Mouse (Mus musculus): Measurements from ENCODE around the gene Eif2b2.
A peak's percentile ranks its signal among the peaks of the same experiment; 100 is the strongest.

Gene Eif2b2

DNA sequence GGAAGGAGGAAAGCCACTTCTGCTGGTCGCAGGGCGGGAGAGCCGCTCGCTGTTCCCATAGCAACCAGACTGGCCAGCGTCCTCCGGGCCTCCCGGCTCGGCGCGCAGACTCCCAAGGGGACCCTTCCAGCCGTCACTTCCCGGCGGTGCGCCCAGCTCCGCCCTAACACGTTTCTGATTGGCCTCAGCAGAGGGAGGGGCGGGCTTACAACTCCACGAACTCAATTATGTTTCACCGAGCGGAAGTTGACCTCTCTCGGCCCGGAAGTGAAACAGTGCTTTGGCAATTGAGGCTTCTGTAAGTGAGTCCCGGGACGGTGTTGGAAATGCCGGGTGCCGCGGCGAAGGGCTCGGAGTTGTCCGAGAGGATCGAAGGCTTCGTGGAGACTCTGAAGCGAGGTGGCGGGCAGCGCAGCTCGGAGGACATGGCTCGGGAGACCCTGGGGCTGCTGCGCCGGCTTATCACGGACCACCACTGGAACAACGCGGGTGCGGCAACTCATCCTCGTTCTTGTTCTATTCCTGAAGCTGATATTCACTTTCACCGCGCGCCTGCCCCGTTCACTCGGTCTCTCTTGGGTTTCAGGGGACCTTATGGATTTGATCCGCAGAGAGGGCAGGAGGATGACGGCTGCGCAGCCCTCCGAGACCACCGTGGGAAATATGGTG, at the start of gene Eif2b2:
Eif2b2 (plus strand) TSS at position 246 of the 669 bp plus-strand sequence.
- peak; percentile 98 for DNase-seq

GRCm38 (mm10) chr12:85169877-85170276, 49.4 kb upstream of the Eif2b2 start:
- DNase-seq = no peak

DNA sequence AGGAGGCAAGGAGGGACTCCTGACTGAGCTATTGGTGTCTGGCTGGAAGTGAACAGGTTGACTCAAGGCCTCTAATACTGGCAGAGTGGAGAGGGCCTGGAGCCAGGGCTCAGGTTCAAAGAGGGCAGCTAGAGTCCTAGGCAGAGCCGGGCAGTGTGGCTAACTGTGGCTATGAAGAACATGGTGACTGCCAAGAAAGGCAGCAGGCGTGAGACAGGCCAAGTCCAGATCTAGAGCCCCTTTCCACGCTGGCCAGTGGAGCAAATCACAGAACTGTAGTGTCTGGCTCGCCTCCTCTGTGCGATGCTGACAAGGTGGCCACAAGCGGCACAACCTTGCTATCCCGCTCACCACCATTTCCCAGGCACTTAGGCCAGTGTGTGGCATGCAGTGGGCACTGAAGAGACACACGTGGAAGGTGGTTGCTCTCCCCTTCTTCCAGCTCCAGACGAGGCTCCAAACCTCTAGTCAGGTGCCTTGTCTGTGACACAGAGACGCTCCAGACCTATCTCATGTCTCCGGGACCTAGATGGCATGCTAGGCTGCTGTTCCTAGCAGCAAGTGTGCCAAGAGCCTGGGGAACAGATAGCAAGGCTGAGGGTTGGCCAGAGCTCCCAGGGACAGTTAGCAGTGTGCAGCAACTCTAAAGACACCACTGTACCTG, 48.9 kb upstream of the Eif2b2 start:
- DNase-seq = peak; percentile 67

DNA sequence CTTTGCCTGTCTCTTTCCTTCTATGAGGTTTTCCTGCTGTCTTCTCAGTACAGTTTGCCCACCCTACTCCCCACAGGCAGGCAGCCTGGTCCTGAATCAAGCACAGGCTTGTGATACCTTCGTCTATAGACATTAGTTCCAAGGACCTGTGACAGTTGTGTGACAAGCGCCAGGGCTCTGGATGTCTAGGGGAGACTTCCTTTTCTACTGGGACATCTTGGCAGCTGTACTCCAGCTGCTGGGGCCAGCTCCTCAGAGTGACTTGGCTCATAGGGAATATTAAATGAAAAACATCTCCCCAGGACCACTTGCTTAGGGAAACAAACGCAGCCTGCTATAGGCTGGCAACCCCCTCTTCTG, 48.4 kb upstream of the Eif2b2 start:
- no peak for DNase-seq

DNA sequence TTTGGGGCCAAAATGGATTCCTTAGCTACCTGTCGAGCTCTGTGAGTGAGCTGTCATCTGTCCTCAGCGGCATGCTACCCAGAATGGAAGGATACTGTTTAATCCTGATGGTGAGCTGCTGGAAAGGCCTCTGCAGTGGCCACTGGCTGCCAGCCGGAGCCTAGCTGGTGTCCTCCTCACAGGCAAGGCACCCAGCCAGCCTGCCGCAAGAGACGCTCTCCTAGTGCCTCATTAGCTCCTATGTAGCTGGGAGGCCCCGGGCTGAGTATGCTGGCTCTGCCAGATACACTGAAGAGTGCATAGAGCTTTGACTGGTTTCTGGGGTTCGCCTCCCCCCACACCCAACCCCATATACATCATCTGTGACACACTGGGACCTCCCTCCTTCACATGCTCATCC, 45.3 kb upstream of the Eif2b2 start:
- no peak for DNase-seq

GRCm38 (mm10) chr12:85175087-85175675, 44.1 kb upstream of the Eif2b2 start:
- no peak for DNase-seq

- DNase-seq = no peak
Observed at GRCm38 (mm10) chr12:85175926-85176845, 43.1 kb upstream of the Eif2b2 start.

DNA sequence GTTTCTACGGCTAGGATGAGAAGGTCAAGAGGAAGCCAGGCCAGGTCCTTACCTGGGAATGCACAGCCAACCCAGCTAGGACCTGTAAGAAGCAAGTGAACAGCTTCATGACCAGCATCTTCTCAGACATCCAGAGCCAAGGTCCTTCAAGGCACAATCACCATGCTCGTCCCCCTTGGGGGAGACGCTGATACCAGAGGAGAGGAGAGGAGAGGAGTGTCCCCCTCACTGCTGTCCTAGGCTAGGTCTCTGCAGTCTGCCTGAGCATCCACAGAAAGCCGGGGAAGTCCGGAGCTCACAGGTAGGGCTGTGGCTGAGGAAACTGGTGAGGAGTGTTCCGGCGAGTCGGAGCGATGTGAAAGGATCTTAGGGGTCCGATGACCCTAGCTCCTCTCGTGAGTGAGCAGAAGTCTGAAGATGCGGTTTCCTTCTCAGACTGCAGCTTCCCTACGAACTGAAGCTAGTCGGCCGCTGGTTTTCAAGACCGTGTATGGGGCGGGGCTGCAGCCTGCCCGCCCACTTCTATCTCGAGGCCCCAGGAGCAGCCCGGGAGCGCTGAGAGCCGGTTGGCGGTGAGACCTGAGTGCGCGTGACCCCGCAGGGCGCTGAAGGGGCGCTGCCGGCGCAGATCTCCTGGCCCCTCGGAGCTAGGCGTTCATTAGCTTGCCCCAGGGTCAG, 42.3 kb upstream of the Eif2b2 start:
- no peak for DNase-seq

GRCm38 (mm10) chr12:85177740-85178239, 41.5 kb upstream of the Eif2b2 start, which contains the start of gene Pgf:
Gene Pgf, minus strand, starts transcription at chr12:85177790.
- DNase-seq = no peak

GRCm38 (mm10) chr12:85178294-85178693, 41.0 kb upstream of the Eif2b2 start:
- DNase-seq = no peak

DNA sequence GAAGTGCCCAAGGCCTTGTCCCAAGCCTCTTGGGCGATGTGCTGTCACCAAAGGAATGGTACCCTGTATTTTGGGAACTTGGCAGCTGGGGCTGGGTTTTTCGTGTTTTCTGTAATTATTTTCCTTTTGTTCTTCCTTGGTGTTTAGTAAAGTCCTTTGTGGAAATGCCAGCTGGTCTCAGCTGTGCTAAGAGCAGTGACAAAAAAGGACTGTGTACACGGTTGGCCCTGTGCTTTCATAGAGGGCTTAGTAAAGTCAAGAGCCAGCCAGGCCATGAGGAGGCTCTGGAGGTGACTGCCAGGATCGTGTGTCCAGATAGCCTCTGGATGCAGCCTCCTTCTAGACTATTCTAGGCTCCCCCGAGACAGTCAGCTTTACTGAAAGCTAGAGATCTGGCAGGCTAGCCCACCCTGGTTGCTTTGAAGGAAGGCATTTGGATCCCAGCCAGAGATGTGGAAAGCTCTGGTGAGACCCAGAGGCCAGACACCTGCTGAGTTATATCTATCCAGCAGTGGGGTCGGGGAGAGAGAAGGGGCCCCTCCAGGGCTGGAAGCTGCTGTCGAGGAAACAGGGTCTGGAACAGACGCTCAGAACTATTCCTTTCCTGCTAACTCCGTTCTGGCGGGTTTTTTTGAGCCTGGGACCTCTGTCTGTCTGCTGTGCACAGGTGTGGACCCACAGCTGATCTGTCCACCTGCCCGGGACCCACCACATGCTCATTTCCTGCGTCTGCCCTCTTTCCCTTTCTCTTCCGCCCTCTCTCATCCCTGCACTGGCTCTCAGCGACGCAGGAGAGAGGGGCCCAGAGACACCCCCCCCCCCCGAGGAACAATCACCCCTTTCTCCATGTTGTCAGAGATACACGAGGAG, 37.6 kb upstream of the Eif2b2 start:
- DNase-seq = no peak

- DNase-seq = no peak
Observed at GRCm38 (mm10) chr12:85182345-85182643, 37.0 kb upstream of the Eif2b2 start.

DNA sequence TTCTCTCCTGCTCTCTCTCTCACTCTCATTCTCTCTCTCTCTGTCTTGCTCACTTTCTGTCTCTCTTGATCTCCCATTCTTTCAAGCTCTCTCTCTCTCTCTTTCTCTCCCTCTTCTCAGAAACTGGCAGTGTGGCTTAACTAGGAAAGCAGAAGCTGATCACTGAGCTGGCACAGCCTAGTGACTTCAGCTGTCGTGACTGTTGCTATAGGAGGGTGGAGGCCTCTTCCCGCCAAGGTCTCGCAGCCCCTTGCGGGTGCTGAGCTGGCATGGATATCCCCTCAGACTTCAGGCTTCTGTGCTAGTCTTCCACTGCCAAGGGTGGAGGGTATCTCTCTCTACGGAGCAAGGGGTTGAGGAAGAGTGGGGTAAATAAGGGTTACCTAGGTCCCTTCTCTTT, 36.4 kb upstream of the Eif2b2 start:
- DNase-seq = no peak

GRCm38 (mm10) chr12:85184118-85184517, 35.2 kb upstream of the Eif2b2 start:
- no peak for DNase-seq

- no peak for DNase-seq
Observed at GRCm38 (mm10) chr12:85185810-85186209, 33.5 kb upstream of the Eif2b2 start.

DNA sequence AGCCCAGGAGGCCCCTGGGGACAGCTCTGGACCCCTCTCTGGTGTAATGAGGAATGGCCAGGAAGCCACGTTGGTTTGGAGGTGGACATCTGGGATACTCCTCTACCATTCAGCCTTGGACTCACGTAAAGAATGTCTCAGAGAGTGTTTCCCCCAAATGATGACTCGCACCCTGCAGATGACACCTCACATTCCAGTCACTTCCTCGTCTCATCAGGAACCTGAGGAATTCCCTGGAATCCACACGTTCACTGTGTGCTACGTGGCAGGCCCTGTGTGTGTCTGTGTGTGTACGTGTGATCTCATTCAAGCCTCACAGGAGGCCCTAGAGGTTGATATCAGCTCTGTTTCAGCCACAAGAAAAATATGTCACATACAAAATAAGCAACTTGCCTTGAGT, 32.9 kb upstream of the Eif2b2 start:
- no peak for DNase-seq

- DNase-seq = no peak
Observed at GRCm38 (mm10) chr12:85190290-85190689, 29.0 kb upstream of the Eif2b2 start.

- no peak for DNase-seq
Observed at GRCm38 (mm10) chr12:85192461-85193108, 26.7 kb upstream of the Eif2b2 start.

GRCm38 (mm10) chr12:85193146-85193545, 26.1 kb upstream of the Eif2b2 start:
- DNase-seq = no peak

DNA sequence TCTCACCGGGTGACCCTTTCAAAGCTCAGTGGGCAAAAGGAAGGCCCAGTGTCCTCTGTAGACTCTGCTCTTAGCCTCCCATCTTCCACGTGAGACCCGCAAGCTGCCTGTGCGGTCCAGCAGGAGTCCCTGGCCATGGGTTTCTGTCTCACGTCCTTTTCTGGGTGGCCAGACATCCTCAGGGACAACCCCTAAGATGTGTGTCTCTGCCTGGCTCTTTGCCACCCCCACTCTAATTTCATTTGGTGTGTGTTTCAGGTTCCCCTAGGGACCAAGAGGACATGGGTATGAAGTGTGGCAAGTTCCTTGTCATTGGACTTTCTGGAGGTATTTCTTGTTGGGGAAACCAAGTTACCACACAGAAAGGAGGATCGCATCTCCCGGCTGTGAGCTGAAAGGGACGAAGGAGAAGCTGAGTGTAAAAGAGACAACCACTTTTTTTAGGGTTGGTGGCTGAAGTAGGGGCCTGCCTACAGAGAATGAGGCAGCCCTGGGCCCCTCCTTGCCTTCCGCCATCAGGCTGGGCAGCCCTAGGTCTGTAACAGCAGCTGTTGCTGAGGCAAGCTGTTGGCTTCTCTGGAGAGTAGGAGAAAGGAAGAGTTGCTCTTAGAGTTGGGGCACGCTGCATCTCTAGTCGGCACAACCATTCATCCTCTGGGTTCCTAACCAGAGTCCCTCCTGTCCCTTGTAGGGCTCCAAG, 25.2 kb upstream of the Eif2b2 start:
- no peak for DNase-seq

All from cerebellum, adult 9-11 months (tissue).